ENCODE assay signal across 21 mouse cellular contexts in the genomic region with DNA sequence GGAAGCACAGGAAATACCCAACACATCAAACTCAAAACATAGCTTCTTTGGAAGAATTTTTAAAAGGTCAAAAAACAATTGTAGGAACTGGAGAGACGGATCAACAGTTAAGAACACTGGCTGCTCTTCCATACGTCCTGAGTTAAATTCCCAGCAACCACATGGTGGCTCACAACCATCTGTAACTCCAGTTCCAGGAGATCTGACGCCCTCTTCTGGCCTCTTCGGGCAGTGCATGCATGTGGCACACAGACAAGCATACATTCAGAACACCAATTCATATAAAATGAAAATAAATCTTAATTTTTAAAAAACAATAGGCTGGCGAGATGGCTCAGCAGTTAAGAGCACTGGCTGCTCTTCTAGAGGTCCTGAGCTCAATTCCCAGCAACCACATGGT. TPM values are rescaled to one million over a fixed set of nuclear protein-coding genes. Genes with fewer than 3 reads are reported as not detected.
"Had no signal": no experiment of that assay in that cellular context is flagged by ENCODE, and none has a peak within 500 bp of the region (broad histone marks: within the 10 kb centered on the region; RNA-seq: fewer than 3 reads in every experiment).

No protein-coding gene starts in this region.

RNA-seq across cellular contexts. Expression of a gene that starts 10.0 kb away (rescaled TPM):
- total RNA-seq: layer of hippocampus, postnatal 14 days; left cerebral cortex, adult 8-10 months; left cerebral cortex, postnatal 14 days; left cerebral cortex, postnatal 4 days had no signal
- polyA plus RNA-seq: kidney, adult 2 months; kidney, embryonic 14.5 days; limb, embryonic 12.5 days; limb, embryonic 15.5 days; liver, embryonic 11.5 days; liver, embryonic 14.5 days; liver, postnatal 0 days; lung, embryonic 15.5 days; midbrain, embryonic 10.5 days; midbrain, embryonic 13.5 days; midbrain, embryonic 16.5 days; neural tube, embryonic 11.5 days; neural tube, embryonic 14.5 days; small intestine, adult 2 months; spleen, adult 2 months; stomach, embryonic 16.5 days; thymus, postnatal 0 days had no signal
